Mouse (Mus musculus) T-helper 2 cell (primary cell): ENCODE data around the gene Adgrf5.
"Not testable (repeated sequence)": the region's sequence is repeated elsewhere in the genome, so short reads cannot be mapped to it uniquely, and the experiment has no call there.

Experiments used
- in situ Hi-C: fragments of 300-600 bp; cut with MboI, MseI; formaldehyde crosslinking; loops from one replicate; pipeline ENCODE4 v1.15.1; 2025; ENCODE audit warnings: high pct_unique_total_duplicates

The Adgrf5 gene

DNA sequence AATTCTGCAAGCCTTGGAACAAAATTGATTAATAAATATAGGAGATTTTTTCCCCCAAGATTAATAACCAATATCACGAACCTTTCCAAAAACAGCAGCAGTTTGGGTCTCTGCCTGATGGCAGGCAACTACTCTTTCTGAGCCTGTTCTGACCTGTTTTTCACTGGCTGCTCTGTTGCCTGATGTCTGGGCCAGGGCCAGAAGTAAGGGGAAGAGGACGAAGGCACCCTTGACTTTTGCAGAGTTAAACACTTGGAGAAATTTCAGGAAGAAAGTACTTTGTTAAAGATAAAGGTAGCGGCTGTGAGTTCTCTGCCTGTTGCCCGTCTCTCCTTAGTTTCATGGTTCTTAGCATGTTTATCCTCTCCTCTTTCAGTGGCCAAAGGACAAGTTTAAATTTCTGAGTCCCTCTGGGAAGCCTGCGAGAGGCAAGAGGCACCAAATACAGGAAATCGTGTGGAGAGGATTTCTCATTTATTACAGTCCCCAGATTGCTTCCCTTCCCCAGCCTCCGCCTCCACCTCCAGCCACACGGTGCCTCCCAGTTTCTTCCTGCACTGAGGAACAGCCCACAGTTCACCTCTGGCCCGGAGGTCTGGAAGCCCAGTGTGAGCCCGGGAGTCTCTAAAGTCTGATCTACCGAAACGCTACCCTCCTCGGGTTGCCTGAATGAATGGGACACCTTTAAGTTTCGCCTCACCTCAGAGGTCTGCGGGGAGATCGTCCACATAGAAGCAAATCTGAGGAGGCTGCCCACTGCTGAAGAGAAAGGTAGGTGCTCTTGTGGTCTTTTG is at the start of gene Adgrf5:
TSS of gene Adgrf5 (plus strand) at position 626 of the 794 bp plus-strand sequence.
- in situ Hi-C loops, result loop anchor here (5.0 kb wide), 1 partner anchor 32 kb away; no protein-coding TSS in a partner anchor

DNA sequence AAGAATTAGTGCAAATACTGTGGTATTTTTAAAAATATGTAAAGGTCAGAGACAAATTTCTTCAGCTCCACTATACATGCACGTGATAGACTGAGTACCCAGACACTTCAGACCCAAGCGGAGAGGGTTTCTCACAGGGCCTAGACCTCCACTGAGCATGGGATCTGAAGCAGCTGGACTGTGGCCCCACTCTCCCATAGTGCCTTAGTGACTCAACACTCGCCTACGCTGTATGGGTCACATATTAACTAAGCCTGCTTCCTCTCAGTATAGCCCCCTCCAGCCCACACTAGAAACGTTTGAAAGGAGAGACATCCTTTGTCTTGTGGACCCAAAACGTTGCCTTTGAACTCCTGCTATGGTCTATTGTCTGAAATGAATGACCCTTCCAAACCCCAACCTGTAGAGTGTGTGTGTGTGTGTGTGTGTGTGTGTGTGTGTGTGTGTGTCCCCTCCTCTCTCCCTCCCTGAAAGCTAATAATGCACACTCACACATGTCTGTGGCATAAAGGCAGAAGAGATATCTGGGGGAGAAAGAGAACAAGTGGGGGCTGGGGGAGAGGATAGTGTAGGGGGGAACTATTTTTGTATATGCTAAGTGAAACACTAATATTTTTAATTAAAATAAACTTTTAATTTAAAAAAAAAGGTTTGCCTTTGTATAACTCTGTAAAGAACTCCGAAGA is 34.1 kb upstream of the Adgrf5 start:
- in situ Hi-C loops, result no loop called here

DNA sequence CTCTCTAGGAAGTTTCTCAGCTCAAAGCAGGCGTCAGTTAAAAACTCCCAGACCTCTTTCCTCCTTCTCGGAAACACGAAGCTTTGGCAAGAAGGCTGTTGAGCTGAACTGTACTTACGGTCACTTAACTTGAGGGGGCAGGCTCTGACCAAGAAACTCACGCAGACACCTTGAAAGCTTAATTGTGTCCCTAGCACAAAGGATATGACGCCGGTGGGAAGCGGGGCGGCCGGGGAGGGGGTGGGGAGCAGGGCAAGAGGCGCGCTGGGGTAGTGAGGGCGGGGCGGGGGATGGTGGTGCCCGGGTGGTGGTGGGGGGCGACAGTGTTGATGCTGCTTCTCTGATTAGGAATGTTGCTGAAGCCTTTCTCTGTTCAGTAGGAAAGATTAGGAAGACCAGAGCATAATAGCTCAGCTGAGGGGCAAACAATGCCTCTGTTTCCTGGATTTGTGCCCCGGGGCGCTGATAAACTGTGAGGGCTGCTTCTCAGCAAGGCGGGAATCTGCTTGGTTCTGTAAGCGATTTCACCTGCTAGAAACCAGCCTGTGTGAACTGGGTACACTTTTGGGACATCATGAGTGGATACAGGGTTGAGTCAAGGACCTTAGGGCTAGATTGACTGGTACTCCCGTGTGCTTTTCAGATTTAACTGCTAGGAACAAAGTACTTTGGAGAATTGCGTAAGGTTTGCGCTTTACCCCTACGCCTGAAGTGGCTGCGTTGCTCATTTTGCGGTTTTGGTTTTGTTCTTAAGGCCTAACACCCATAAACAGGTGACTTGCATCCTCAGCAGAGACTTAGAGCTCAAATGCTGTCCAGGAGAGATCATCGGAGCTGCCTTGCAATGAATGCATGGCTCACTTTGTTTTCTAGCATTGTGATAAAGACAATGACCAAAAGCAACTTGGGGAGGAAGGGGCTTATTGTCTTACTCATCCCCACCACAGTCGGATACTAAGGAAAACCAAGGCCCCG is 33.2 kb upstream of the Adgrf5 start:
- in situ Hi-C loops, result no loop called here

DNA sequence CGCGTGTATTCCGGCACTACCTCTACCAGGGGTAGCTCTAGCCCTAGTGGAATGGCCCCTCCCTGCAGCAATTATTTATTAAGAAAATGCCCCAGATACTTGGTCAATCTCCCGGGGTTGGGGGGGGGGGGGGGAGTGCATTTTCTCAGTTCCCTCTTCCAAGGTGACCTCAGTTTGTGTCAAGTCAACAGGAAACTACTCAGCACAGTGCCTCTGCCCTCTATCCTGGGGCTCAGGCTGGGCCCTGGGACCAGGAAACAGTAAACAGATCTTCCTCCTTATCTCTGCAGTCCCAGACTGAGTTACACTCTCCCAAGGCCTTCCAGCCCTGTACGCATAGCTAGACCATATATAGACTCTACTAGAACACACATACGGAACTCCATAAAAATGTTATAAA is 32.4 kb upstream of the Adgrf5 start:
- in situ Hi-C loops, result no loop called here

DNA sequence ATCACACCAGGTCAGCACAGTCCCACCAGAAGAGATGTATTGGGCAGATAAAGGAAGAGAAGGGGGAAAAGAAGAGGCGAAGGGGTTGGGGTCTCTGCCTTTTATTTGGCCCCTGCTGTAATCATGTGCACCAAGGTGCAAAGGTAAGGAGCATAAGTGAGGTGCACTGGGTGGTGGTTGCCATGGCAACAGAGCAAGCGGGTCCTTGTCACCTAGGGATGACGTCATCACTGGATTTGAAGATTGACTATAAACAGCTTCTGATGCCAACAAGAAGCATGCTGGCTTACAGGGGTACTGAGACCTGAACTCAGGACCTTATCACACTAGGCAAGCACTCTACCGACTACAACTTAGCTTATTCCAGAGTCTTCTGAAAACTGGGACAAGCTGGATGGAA is 31.0 kb upstream of the Adgrf5 start:
- in situ Hi-C loops, result no loop called here

DNA sequence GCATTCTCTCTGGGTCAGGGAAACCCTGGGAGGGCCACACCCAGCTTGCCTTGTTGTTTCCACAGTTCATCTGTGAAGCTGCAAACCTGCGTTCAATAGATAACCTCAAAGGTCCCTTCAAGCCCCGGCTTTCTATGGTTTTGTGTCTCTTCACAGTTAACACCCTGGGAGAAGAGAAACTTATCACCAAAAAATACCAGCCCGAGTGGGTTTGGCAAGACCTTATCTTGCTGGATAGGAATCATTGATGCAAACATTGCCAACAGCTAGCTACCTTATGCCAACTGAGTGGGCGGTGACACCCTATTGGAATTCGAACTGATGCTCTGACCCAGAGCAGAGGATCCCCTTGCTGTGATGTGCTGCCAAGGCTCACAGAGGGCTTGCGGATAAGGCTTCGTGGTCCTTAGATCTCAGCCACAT is 30.5 kb upstream of the Adgrf5 start:
- in situ Hi-C loops, result no loop called here

DNA sequence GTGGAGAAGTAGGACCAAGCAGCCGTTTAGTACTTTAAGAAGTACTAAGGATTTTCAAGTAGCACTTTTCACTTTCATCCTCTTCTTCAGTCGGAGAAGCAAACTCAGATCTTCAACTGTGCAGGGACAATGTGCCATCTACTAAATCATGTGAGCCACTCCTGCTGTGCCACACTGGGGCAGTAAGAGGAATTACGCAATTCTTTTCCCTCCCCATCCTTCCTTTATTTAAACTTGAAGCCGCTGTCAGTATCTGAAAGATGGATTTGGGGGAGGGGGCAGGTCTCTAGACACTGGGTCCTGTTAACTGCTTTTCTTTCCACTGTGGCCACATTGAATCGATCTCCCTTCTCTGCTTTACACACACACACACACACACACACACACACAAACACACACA is 27.6 kb upstream of the Adgrf5 start:
- in situ Hi-C loops, result no loop called here

DNA sequence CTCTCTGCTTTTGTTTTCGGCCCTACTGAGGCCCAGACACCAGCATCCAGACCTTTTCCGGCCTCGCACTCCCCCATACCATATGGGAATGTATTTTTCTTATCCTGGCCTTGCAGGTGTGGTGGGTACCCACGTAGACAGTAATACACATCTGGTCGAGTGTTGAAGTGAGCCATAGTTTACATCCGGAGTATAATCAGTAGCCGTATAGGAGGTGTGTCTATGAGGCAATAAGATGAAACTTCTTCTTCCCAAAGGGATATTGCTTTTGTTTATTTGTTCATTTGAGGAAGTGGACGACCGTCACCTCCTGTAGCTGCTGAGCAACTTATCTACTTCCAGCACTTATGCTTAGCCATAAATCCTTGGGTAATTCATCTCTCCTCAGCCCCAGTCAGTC is 26.2 kb upstream of the Adgrf5 start:
- in situ Hi-C loops, result no loop called here

DNA sequence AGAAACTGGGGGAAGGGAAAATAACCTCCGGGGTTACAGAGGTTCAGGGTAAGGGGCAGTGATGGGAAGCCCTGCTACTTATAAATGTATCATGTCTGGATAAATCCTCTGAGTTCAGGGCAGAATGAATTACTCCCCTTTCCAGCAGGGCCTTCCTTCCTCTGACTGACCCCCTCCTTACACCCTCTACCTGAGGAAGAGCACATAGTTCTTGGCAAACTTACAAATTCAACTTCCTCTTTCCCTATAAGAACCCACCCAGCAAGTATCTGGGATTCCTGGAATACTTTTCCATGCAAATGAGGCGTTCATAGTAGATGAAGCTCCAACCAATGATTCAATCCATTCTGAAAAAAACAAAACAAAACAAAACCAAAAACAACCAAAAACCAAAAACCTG is 22.6 kb upstream of the Adgrf5 start:
- in situ Hi-C loops, result no loop called here

DNA sequence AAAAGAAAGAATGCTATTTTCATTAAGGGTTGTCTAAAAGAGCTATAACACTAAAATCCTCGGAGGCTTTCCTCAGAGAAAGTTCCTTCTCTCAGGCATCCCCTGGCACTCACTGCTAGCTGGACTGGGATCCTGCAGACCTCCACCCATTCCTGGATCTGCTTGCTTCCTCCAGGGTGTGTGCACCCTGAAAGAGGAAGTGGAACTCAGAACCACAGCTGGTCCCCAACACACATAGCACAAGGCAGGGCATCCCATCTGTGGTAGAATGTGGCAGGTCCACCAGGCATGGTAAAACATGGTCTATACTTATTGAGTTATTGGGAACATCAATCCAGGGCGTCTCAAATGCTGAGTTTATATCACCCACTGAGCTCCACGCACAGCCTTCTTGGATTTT is 22.0 kb upstream of the Adgrf5 start:
- in situ Hi-C loops, result no loop called here

DNA sequence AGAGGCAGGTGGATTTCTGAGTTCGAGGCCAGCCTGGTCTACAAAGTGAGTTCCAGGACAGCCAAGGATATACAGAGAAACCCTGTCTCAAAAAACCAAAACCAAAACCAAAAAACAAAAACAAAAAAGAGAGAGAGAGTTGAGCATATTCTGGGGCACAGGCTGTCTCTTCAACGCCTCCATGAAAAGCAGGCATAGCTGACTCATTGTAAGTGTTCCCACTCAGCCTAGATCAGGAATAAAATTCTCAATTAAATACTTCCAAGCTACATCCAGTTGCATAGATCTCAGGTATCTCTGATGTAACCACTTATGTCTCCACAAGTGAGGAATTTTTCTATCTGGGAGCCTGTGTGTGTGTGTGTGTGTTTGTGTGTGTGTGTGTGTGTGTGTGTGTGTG is 13.8 kb upstream of the Adgrf5 start:
- in situ Hi-C loops, result not testable (repeated sequence)

DNA sequence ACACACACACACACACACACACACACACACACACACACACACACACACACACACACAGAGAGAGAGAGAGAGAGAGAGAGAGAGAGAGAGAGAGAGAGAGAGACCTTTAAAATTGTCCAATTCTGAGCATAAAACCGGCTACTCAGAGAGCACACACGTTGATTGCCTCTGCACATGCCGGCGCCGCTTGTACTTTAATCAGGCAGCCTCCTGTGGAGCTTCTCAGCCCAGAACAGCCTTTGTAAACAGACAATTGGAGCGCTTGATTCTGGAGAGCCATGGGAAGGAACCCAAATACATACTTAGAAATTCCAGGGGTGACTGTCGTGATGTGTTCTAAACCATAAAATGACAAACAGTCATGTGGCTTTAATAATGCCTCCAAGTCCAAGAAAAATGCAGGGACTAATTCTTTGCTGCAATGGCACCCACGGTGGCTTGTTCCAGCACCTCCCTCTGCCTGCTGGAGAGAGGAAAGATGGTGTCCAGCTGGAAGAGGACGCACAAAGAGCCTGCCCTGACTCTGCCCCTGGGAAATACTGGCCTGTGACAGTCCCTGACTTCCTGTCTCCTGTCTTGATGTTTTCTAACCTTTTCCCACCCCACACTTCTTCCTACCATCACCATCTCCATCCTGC is 2.2 kb upstream of the Adgrf5 start:
- in situ Hi-C loops, result loop anchor here (5.0 kb wide), 1 partner anchor 34 kb away; no protein-coding TSS in a partner anchor

DNA sequence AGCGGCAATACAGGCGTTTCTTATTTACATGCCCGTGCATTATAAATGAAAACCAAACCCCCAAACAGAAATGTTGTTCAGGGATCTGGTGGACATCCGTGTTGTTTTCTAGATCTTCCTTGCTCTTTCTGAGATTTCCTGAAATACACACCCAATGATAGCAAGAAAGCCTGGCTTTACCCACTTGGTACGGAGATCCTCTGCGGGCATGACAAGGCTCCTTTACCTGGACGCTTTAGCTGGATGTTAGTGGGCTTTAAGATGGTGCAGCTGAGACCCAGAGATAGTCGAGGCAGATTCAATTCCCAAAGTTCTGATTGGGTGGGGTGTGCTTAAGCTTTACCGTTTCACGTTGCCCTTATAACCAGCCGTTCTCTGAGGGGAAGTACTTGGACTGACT is 770 bp downstream of the Adgrf5 start:
- in situ Hi-C loops, result no loop called here

DNA sequence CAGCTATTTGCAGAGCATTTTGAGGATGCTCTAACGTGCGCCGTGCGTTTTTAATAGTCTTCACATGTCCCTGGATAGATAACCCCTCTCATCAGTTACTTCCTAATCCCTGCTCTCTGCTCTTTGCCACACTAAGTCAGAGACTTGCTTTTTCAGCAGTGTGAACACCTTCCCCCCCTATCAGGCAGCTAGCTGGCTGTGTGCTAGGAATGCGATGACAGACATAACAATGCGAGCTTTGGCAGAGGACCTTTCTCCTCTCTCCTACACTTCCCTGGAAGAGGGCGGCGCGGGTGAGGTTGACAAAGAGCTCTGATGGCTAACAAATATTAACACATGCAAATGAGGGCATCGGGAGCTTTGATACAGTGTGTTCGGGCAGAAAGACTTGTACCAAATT is 2.1 kb downstream of the Adgrf5 start:
- in situ Hi-C loops, result no loop called here

DNA sequence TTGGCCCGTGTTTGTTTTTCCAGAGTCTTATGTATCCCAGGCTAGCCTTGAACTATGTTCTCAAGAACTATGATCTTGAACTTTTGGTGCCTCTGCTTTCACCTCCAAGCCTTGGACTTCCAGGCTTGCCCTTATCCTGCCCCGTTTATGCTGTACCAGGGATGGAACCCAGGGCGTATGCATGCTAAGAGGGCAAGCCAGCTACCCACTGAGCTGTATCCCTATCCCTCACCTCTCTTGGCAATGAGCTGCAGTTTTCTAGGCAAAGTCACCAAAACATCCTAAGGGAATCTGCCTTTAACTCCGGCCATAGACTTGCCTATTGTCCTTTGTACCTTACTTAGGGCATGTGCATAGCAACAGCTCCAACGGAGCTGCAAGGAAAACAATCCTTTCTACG is 2.6 kb downstream of the Adgrf5 start:
- in situ Hi-C loops, result no loop called here

DNA sequence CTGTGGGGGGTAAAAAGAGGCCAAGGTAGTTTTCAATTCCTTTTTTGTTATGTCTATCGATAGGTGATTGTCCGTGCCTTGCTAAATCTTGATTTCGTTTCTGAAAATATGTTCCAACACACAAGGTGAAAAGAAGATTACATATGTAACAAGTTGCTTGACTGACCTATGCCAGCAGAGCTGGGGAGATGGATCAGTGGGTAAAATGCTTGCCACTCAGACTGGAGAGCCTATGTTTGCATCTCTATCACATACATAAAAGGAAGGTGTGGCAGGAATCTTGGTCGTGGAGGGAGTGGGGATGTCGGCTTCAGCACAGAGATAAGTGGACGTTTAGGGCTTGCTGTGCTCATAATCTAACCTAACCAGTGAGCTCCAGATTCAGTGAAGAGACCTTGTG is 3.7 kb downstream of the Adgrf5 start:
- in situ Hi-C loops, result no loop called here

DNA sequence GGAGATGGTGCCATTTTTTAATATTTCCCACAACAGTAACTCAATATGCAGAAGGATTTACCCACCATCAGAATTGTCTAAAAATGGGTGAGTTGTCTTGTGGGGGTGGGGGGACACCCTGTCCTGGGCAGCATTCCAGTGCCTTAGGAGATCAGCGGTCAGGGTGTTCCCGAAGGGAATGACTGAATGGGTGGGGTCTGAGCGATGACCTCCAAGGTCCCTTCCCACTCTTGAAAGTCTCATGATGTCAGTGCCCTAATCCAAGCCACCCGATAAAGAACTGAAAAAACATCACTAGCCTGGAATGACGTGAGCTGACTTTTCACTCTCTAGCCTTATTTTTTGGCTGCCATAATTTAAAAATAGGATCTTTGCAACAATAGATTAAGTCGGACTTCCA is 5.0 kb downstream of the Adgrf5 start:
- in situ Hi-C loops, result no loop called here

DNA sequence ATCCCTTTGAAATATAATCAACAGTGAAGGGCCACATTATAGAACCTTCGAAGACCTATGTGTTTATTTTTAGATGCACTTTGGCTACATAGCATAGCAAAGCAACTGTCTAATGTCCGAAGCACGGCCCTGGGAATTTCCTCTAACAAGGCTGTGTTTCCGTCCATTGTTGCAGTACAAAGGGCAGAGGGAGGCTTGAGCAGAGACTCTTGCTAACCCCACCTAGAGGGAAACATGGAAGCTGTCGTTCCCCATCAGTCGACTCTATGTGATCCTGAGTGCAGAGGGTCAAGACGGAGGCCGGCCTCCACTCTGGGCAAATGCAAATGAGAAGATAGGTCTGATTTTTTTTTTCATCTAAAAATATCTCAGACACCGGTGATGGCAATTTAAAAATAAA is 6.2 kb downstream of the Adgrf5 start:
- in situ Hi-C loops, result no loop called here

DNA sequence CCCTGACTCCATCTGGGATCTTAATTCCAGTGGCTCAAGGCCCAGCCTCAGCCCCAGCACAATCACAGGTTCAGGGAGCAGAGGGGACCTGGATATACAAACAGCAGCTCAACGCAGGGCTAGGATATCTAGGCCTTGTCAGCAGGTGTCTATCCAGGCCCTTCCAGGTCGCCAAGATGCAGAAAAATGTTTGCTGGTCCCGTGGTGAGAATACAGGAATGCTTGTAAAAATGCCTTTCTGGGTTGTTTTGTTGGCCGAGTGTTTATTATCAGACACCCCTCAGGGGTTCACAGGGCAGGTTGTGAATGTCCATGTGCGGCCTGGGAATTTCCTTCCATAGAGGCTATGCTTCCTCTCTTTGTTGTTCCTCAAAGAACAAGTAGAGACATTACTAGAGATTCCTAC is 7.9 kb downstream of the Adgrf5 start:
- in situ Hi-C loops, result no loop called here

DNA sequence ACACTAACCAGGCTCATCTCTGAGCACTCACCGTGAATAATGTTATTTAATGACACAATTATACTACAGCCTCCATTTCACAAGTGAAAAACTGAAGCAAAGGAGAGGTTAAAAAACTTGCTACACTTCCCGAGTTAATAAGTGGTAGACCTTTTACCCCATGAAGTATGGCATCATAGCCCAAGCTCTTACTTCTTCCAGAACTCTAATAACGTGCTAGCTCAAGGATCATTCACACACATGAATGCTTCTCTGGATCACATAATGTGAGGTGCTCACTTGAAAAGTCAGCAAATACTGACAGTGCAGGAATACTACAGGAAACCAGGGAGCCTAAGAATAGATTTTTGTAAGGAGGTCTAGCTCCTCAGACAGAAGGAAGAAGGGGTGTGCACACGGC is 12.4 kb downstream of the Adgrf5 start:
- in situ Hi-C loops, result no loop called here

DNA sequence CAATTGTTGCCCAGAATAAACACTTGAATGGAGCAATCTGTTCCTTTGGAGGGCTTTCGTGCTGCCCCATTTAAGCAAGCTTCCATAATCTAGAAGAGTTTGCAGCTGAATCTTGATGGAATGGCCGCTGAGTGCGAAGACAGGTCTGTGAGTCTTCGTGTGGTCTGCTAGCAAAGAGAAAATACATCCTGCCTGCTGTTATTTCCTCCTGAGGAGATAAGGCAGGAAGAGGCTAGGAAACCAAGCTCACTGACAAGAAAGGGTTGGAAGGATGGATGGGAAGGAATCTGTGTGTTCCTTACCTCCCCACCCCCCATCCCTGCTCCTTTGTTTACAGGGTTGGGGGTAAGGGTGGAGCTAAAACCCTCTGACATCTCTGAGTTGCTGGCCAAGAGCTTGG is 13.8 kb downstream of the Adgrf5 start:
- in situ Hi-C loops, result no loop called here

DNA sequence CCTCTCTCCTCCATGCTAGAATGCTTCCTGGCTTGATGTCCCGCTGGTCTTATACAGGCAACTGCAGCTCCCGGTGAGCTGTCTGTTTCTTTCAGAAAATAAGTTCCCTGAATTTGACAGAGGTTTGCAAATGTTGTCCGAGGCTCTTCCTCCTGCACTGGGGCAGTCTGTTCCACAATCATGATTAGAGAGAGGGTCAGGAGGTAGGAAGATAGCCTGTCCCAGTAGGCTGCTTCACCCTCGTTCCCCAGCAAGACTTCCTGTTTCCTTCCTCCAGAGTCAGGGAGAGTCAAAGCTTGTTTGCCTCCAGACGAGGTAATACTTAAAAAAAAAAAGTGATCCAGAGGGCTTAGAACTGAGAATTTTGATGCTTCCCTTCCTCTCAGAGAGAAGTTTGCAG is 16.3 kb downstream of the Adgrf5 start:
- in situ Hi-C loops, result no loop called here
